Mouse (Mus musculus): ENCODE data around the gene Hoxc8. TPM values are rescaled to one million over a fixed set of nuclear protein-coding genes. Genes with fewer than 3 reads are reported as not detected.
A peak's percentile ranks its signal among the peaks of the same experiment; 100 is the strongest.

Gene Hoxc8
- polyA plus RNA-seq, 1 experiment from 2014 or later: not detected

- no peaks in the 10 kb centered on the region for H3K9me3 ChIP-seq
- H3K4me1 ChIP-seq: peaks cover 5% of the 10 kb centered on the region; the same call in 1 of the 2 replicates
- WGBS: under 1% methylated on average over 11 of the region's 11 CpGs
- H3K9ac ChIP-seq (replicated peaks): no peak overlapping the region
- ATAC-seq (replicated peaks): no peak
- H3K27ac ChIP-seq (replicated peaks): no peak overlapping the region
- no peak overlapping the region for H3K4me3 ChIP-seq
- no peaks in the 10 kb centered on the region for H3K36me3 ChIP-seq
- H3K4me2 ChIP-seq (replicated peaks): no peak overlapping the region
- peaks cover 96% of the 10 kb centered on the region for H3K27me3 ChIP-seq
Observed at GRCm38 (mm10) chr15:102992206-102992605, 1.8 kb downstream of the Hoxc8 start.

GRCm38 (mm10) chr15:102992863-102993262 lies 2.5 kb downstream of the Hoxc8 start:
- 0% methylated on average over 3 of the region's 3 CpGs for WGBS
- Histone ChIP-seq H3K27me3 (peaks cover 96% of the 10 kb centered on the region), H3K4me2 (replicated peaks) (no peak overlapping the region), H3K9ac (replicated peaks) (no peak overlapping the region), H3K27ac (replicated peaks) (no peak overlapping the region), H3K36me3 (no peaks in the 10 kb centered on the region), H3K4me3 (no peak overlapping the region), H3K4me1 (peaks cover 5% of the 10 kb centered on the region; the same call in 1 of the 2 replicates), H3K9me3 (no peaks in the 10 kb centered on the region)
- no peak for ATAC-seq (replicated peaks)

- ATAC-seq (replicated peaks): no peak
- no peak overlapping the region for H3K4me3 ChIP-seq
- WGBS: 1% methylated on average over 9 of the region's 9 CpGs
- H3K27me3 ChIP-seq: peaks cover 97% of the 10 kb centered on the region
- no peaks in the 10 kb centered on the region for H3K36me3 ChIP-seq
- H3K9ac ChIP-seq (replicated peaks): no peak overlapping the region
- peaks cover 9% of the 10 kb centered on the region for H3K4me1 ChIP-seq
- H3K27ac ChIP-seq (replicated peaks): no peak overlapping the region
- H3K4me2 ChIP-seq (replicated peaks): no peak overlapping the region
- H3K9me3 ChIP-seq: no peaks in the 10 kb centered on the region
Observed at GRCm38 (mm10) chr15:102996548-102996947, 6.1 kb downstream of the Hoxc8 start.

GRCm38 (mm10) chr15:102997431-102997830 lies 7.0 kb downstream of the Hoxc8 start:
- no peak for ATAC-seq (replicated peaks)
- Histone ChIP-seq H3K4me3 (no peak overlapping the region), H3K27me3 (peaks cover 97% of the 10 kb centered on the region), H3K4me1 (peaks cover 9% of the 10 kb centered on the region), H3K9me3 (no peaks in the 10 kb centered on the region), H3K27ac (replicated peaks) (no peak overlapping the region), H3K36me3 (no peaks in the 10 kb centered on the region), H3K9ac (replicated peaks) (no peak overlapping the region), H3K4me2 (replicated peaks) (no peak overlapping the region)
- WGBS: 1% methylated on average over 3 of the region's 3 CpGs

- H3K36me3 ChIP-seq: no peaks in the 10 kb centered on the region
- H3K27me3 ChIP-seq: peaks cover 97% of the 10 kb centered on the region
- no peak within 1 kb of the TSS for H3K9ac ChIP-seq (replicated peaks)
- H3K27ac ChIP-seq (replicated peaks): no peak within 1 kb of the TSS
- H3K9me3 ChIP-seq: no peaks in the 10 kb centered on the region
- H3K4me2 ChIP-seq (replicated peaks): peak within 1 kb of the TSS; percentile 51
- WGBS: 2% methylated on average over 19 of the region's 19 CpGs
- no peak for ATAC-seq (replicated peaks)
- peaks cover 9% of the 10 kb centered on the region for H3K4me1 ChIP-seq
- peak within 1 kb of the TSS; percentile 37 for H3K4me3 ChIP-seq
Observed at GRCm38 (mm10) chr15:102997939-102998355, 7.5 kb downstream of the Hoxc8 start, which contains the start of gene Hoxc6. Gene Hoxc6, plus strand, starts transcription at chr15:102998257.

- H3K4me1 ChIP-seq: peaks cover 9% of the 10 kb centered on the region
- peaks cover 99% of the 10 kb centered on the region for H3K27me3 ChIP-seq
- no peaks in the 10 kb centered on the region for H3K9me3 ChIP-seq
- no peaks in the 10 kb centered on the region for H3K36me3 ChIP-seq
- peak; percentile 23; the same call in 1 of the 2 replicates for ATAC-seq (replicated peaks)
- under 1% methylated on average over 19 of the region's 19 CpGs for WGBS
- peak overlapping the region; percentile 51 for H3K4me2 ChIP-seq (replicated peaks)
- H3K27ac ChIP-seq (replicated peaks): no peak overlapping the region
- peak overlapping the region; percentile 37 for H3K4me3 ChIP-seq
- H3K9ac ChIP-seq (replicated peaks): no peak overlapping the region
Observed at GRCm38 (mm10) chr15:102998608-102999182, 8.3 kb downstream of the Hoxc8 start.

- Histone ChIP-seq H3K27me3 (peaks cover 100% of the 10 kb centered on the region), H3K9me3 (no peaks in the 10 kb centered on the region), H3K4me2 (replicated peaks) (peak overlapping the region; percentile 51), H3K9ac (replicated peaks) (no peak overlapping the region), H3K4me3 (peak overlapping the region; percentile 37), H3K4me1 (peaks cover 9% of the 10 kb centered on the region), H3K27ac (replicated peaks) (no peak overlapping the region), H3K36me3 (no peaks in the 10 kb centered on the region)
- ATAC-seq (replicated peaks): peak; percentile 64
- WGBS: under 1% methylated on average over 32 of the region's 33 CpGs
Observed at GRCm38 (mm10) chr15:102999183-102999831, 8.9 kb downstream of the Hoxc8 start.

GRCm38 (mm10) chr15:102999955-103000354 lies 9.5 kb downstream of the Hoxc8 start:
- Histone ChIP-seq H3K9ac (replicated peaks) (no peak overlapping the region), H3K4me1 (peaks cover 9% of the 10 kb centered on the region), H3K4me2 (replicated peaks) (no peak overlapping the region), H3K36me3 (no peaks in the 10 kb centered on the region), H3K27me3 (peaks cover 100% of the 10 kb centered on the region), H3K9me3 (no peaks in the 10 kb centered on the region), H3K4me3 (no peak overlapping the region), H3K27ac (replicated peaks) (no peak overlapping the region)
- ATAC-seq (replicated peaks): no peak
- under 1% methylated on average over 11 of the region's 11 CpGs for WGBS

GRCm38 (mm10) chr15:103000501-103000901 lies 10.1 kb downstream of the Hoxc8 start:
- H3K9me3 ChIP-seq: no peaks in the 10 kb centered on the region
- H3K4me1 ChIP-seq: peaks cover 9% of the 10 kb centered on the region
- H3K4me3 ChIP-seq: no peak overlapping the region
- no peak overlapping the region for H3K9ac ChIP-seq (replicated peaks)
- no peak overlapping the region for H3K27ac ChIP-seq (replicated peaks)
- H3K36me3 ChIP-seq: no peaks in the 10 kb centered on the region
- H3K27me3 ChIP-seq: peaks cover 100% of the 10 kb centered on the region
- WGBS: under 1% methylated on average over 24 of the region's 24 CpGs
- ATAC-seq (replicated peaks): no peak
- no peak overlapping the region for H3K4me2 ChIP-seq (replicated peaks)

- Histone ChIP-seq H3K9me3 (no peaks in the 10 kb centered on the region), H3K4me3 (no peak overlapping the region), H3K4me1 (peaks cover 9% of the 10 kb centered on the region), H3K4me2 (replicated peaks) (no peak overlapping the region), H3K9ac (replicated peaks) (no peak overlapping the region), H3K27ac (replicated peaks) (no peak overlapping the region), H3K27me3 (peaks cover 100% of the 10 kb centered on the region), H3K36me3 (no peaks in the 10 kb centered on the region)
- ATAC-seq (replicated peaks): no peak
- WGBS: 10% methylated on average over 2 of the region's 2 CpGs
Observed at GRCm38 (mm10) chr15:103001370-103001769, 11.0 kb downstream of the Hoxc8 start.

- no peak overlapping the region for H3K27ac ChIP-seq (replicated peaks)
- no peak overlapping the region for H3K9ac ChIP-seq (replicated peaks)
- WGBS: 4% methylated on average over 4 of the region's 4 CpGs
- H3K27me3 ChIP-seq: peaks cover 100% of the 10 kb centered on the region
- ATAC-seq (replicated peaks): no peak
- H3K36me3 ChIP-seq: no peaks in the 10 kb centered on the region
- H3K4me3 ChIP-seq: no peak overlapping the region
- H3K4me1 ChIP-seq: peaks cover 9% of the 10 kb centered on the region
- no peaks in the 10 kb centered on the region for H3K9me3 ChIP-seq
- H3K4me2 ChIP-seq (replicated peaks): no peak overlapping the region
Observed at GRCm38 (mm10) chr15:103002156-103002555, 11.7 kb downstream of the Hoxc8 start.

- H3K4me2 ChIP-seq (replicated peaks): no peak overlapping the region
- no peak overlapping the region for H3K9ac ChIP-seq (replicated peaks)
- no peaks in the 10 kb centered on the region for H3K9me3 ChIP-seq
- H3K4me1 ChIP-seq: peaks cover 9% of the 10 kb centered on the region
- H3K4me3 ChIP-seq: no peak overlapping the region
- no peak for ATAC-seq (replicated peaks)
- WGBS: 3% methylated on average over 13 of the region's 13 CpGs
- no peaks in the 10 kb centered on the region for H3K36me3 ChIP-seq
- peaks cover 100% of the 10 kb centered on the region for H3K27me3 ChIP-seq
- H3K27ac ChIP-seq (replicated peaks): no peak overlapping the region
Observed at GRCm38 (mm10) chr15:103002821-103003448, 12.5 kb downstream of the Hoxc8 start.
